Mouse (Mus musculus) G1E (cell line): Measurements from ENCODE around the gene Gal3st4.

Experiments used
- CTCF ChIP-seq: IDR thresholded peaks from 2 replicates; pipeline ENCODE4 v1.5.1; 2012; ENCODE audit warnings: low read depth, low read length, inconsistent platforms, mixed read lengths
- GATA1 ChIP-seq: IDR thresholded peaks from 2 replicates; pipeline ENCODE4 v1.6.1; 2012; ENCODE audit warnings: borderline replicate concordance, low read length, inconsistent platforms, mixed read lengths
- POLR2AphosphoS5 ChIP-seq: IDR thresholded peaks from 2 replicates; pipeline ENCODE4 v1.6.1; 2012; ENCODE audit warnings: low read depth, low read length, inconsistent platforms; ENCODE audit not compliant: insufficient replicate concordance

DNA sequence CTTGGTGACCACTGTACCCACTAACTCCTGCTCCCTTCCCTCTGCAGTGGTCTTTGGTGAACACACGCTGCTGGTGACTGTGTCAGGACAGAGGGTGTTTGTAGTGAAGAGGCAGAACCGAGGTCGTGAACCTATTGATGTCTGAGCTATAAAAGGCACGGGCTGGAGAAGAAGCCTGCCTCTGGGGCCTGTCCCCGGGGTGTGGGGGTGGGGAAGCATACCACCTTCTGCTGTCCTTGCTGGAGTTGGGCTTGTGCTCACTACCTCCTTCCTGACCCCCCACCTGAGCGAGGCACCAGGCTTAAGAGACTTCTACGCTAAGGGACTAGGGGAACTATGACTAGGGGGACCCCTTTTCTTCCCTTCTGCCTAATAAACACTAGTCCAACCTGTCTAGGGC, 13.6 kb downstream of the Gal3st4 start:
- no peak for TF ChIP-seq GATA1
- no peak for TF ChIP-seq POLR2AphosphoS5
- no peak for TF ChIP-seq CTCF
